Mouse (Mus musculus): ENCODE results near the gene Gm49450. TPM values are rescaled to one million over a fixed set of nuclear protein-coding genes. Genes with fewer than 3 reads are reported as not detected.

Gene Gm49450
- total and polyA plus RNA-seq, 2 experiments from 2014 or later = 1,610 TPM; not detected in 1

GRCm38 (mm10) chr15:98886667-98887387 is 66.5 kb downstream of the Gm49450 start:
- 60% methylated on average over 8 of the region's 8 CpGs for WGBS
- DNase-seq = no peak
- H3K4me3 ChIP-seq (ENCODE audit: low read depth, low read length) = no peak overlapping the region
- no peak for ATAC-seq
- 0 out of 2 replicates have a peak, but pooled peaks cover 6% of the 10 kb centered on the region for H3K27me3 ChIP-seq (ENCODE audit: insufficient read depth, low read length)
- no peak overlapping the region for H3K4me2 ChIP-seq (ENCODE audit: low read depth)
- no peak overlapping the region for H3K27ac ChIP-seq (ENCODE audit: low read depth, low read length)
- no peaks in the 10 kb centered on the region for H3K9me3 ChIP-seq (ENCODE audit: low read length)
- TF ChIP-seq CTCF (IDR thresholded peaks at IDR 0.05; ENCODE audit: low read depth) = no peak
- H3K4me1 ChIP-seq (ENCODE audit: insufficient read depth) = no peaks in the 10 kb centered on the region
- no peak overlapping the region for H3K9ac ChIP-seq
- no peaks in the 10 kb centered on the region for H3K36me3 ChIP-seq (ENCODE audit: insufficient read depth)

- Histone ChIP-seq H3K27me3 (ENCODE audit: insufficient read depth, low read length) (no peaks in the 10 kb centered on the region), H3K4me2 (ENCODE audit: low read depth) (no peak overlapping the region), H3K9ac (no peak overlapping the region), H3K4me1 (ENCODE audit: insufficient read depth) (peaks cover 7% of the 10 kb centered on the region; the same call in 1 of the 2 replicates), H3K4me3 (ENCODE audit: low read depth, low read length) (no peak overlapping the region), H3K36me3 (ENCODE audit: insufficient read depth) (no peaks in the 10 kb centered on the region), H3K9me3 (ENCODE audit: low read length) (no peaks in the 10 kb centered on the region), H3K27ac (ENCODE audit: low read depth, low read length) (no peak overlapping the region)
- ATAC-seq = no peak
- TF ChIP-seq CTCF (IDR thresholded peaks at IDR 0.05; ENCODE audit: low read depth) = no peak
- WGBS = 75% methylated on average over 1 of the region's 1 CpGs
- DNase-seq = no peak
These were observed 69.2 kb downstream of the Gm49450 start for GRCm38 (mm10) chr15:98884106-98884505.

GRCm38 (mm10) chr15:98883661-98884060 is 69.7 kb downstream of the Gm49450 start:
- no peak for DNase-seq
- no peak for TF ChIP-seq CTCF (IDR thresholded peaks at IDR 0.05; ENCODE audit: low read depth)
- Histone ChIP-seq H3K4me3 (ENCODE audit: low read depth, low read length) (no peak overlapping the region), H3K36me3 (ENCODE audit: insufficient read depth) (no peaks in the 10 kb centered on the region), H3K27me3 (ENCODE audit: insufficient read depth, low read length) (no peaks in the 10 kb centered on the region), H3K4me2 (ENCODE audit: low read depth) (no peak overlapping the region), H3K9me3 (ENCODE audit: low read length) (no peaks in the 10 kb centered on the region), H3K27ac (ENCODE audit: low read depth, low read length) (no peak overlapping the region), H3K9ac (no peak overlapping the region), H3K4me1 (ENCODE audit: insufficient read depth) (peaks cover 7% of the 10 kb centered on the region; the same call in 1 of the 2 replicates)
- no peak for ATAC-seq

Other genes starting within 250 kb of the Gm49450 start
- 6.1 and 8.2 TPM in 2 replicates for gene Ccdc65, start 245.3 kb downstream of the Gm49450 start, total RNA-seq (2014; rRNA removed)
- gene Ccdc65, start 245.3 kb downstream of the Gm49450 start, polyA plus RNA-seq (2015; fragmentation: Nextera tagmentation; extraction: Ambion mirVana) = 5.6 and 10.5 TPM in 2 replicates
- gene Fkbp11, start 225.4 kb downstream of the Gm49450 start, total RNA-seq (2014; rRNA removed) = 0.90 and 2.9 TPM in 2 replicates
- 5.2 and 5.3 TPM in 2 replicates for gene Fkbp11, start 225.4 kb downstream of the Gm49450 start, polyA plus RNA-seq (2015; fragmentation: Nextera tagmentation; extraction: Ambion mirVana)
- 99.6 and 116 TPM in 2 replicates for gene Arf3, start 190.3 kb downstream of the Gm49450 start, total RNA-seq (2014; rRNA removed)
- 62.5 and 104 TPM in 2 replicates for gene Arf3, start 190.3 kb downstream of the Gm49450 start, polyA plus RNA-seq (2015; fragmentation: Nextera tagmentation; extraction: Ambion mirVana)
- gene Wnt10b, start 175.4 kb downstream of the Gm49450 start, total RNA-seq (2014; rRNA removed) = 0.31 and 1.1 TPM in 2 replicates
- gene Wnt10b, start 175.4 kb downstream of the Gm49450 start, polyA plus RNA-seq (2015; fragmentation: Nextera tagmentation; extraction: Ambion mirVana) = not detected in 2 replicates
- not detected in 2 replicates for gene Wnt1, start 163.7 kb downstream of the Gm49450 start, total RNA-seq (2014; rRNA removed)
- 0.33 and 0.35 TPM in 2 replicates for gene Wnt1, start 163.7 kb downstream of the Gm49450 start, polyA plus RNA-seq (2015; fragmentation: Nextera tagmentation; extraction: Ambion mirVana)
- 36.3 and 49.6 TPM in 2 replicates for gene Ddn, start 144.1 kb downstream of the Gm49450 start, total RNA-seq (2014; rRNA removed)
- gene Ddn, start 144.1 kb downstream of the Gm49450 start, polyA plus RNA-seq (2015; fragmentation: Nextera tagmentation; extraction: Ambion mirVana) = 2.2 TPM in 2 replicates
- gene Prkag1, start 122.0 kb downstream of the Gm49450 start, total RNA-seq (2014; rRNA removed) = 46.5 and 48.3 TPM in 2 replicates
- 55.0 and 58.4 TPM in 2 replicates for gene Prkag1, start 122.0 kb downstream of the Gm49450 start, polyA plus RNA-seq (2015; fragmentation: Nextera tagmentation; extraction: Ambion mirVana)
- 22.7 and 25.8 TPM in 2 replicates for gene Kmt2d, start 82.3 kb downstream of the Gm49450 start, total RNA-seq (2014; rRNA removed)
- 2.9 and 6.2 TPM in 2 replicates for gene Kmt2d, start 82.3 kb downstream of the Gm49450 start, polyA plus RNA-seq (2015; fragmentation: Nextera tagmentation; extraction: Ambion mirVana)
- gene Rhebl1, start 59.0 kb downstream of the Gm49450 start, total RNA-seq (2014; rRNA removed) = 16.5 and 20.7 TPM in 2 replicates
- gene Rhebl1, start 59.0 kb downstream of the Gm49450 start, polyA plus RNA-seq (2015; fragmentation: Nextera tagmentation; extraction: Ambion mirVana) = 34.1 and 37.5 TPM in 2 replicates
- 0.15 and 0.76 TPM in 2 replicates for gene Dhh, start 55.0 kb downstream of the Gm49450 start, total RNA-seq (2014; rRNA removed)
- gene Dhh, start 55.0 kb downstream of the Gm49450 start, polyA plus RNA-seq (2015; fragmentation: Nextera tagmentation; extraction: Ambion mirVana) = 0.25 and 0.58 TPM in 2 replicates
- gene Lmbr1l, start 35.3 kb downstream of the Gm49450 start, total RNA-seq (2014; rRNA removed) = 44.1 and 59.3 TPM in 2 replicates
- gene Lmbr1l, start 35.3 kb downstream of the Gm49450 start, polyA plus RNA-seq (2015; fragmentation: Nextera tagmentation; extraction: Ambion mirVana) = 20.1 and 22.4 TPM in 2 replicates
- gene Tuba1b, start 19.0 kb downstream of the Gm49450 start, total RNA-seq (2014; rRNA removed) = 1,927 and 1,958 TPM in 2 replicates
- gene Tuba1b, start 19.0 kb downstream of the Gm49450 start, polyA plus RNA-seq (2015; fragmentation: Nextera tagmentation; extraction: Ambion mirVana) = 1,265 and 1,341 TPM in 2 replicates
- 18,820 and 21,160 TPM in 2 replicates for gene Tuba1a, start 152 bp upstream of the Gm49450 start, total RNA-seq (2014; rRNA removed)
- gene Tuba1a, start 152 bp upstream of the Gm49450 start, polyA plus RNA-seq (2015; fragmentation: Nextera tagmentation; extraction: Ambion mirVana) = 18,258 and 23,279 TPM in 2 replicates
- 22.1 and 24.9 TPM in 2 replicates for gene Tuba1c, start 76.3 kb upstream of the Gm49450 start, total RNA-seq (2014; rRNA removed)
- gene Tuba1c, start 76.3 kb upstream of the Gm49450 start, polyA plus RNA-seq (2015; fragmentation: Nextera tagmentation; extraction: Ambion mirVana) = 16.4 and 18.8 TPM in 2 replicates
- 1.7 and 2.3 TPM in 2 replicates for gene Prph, start 101.6 kb upstream of the Gm49450 start, total RNA-seq (2014; rRNA removed)
- gene Prph, start 101.6 kb upstream of the Gm49450 start, polyA plus RNA-seq (2015; fragmentation: Nextera tagmentation; extraction: Ambion mirVana) = 2.3 and 2.4 TPM in 2 replicates
- gene Troap, start 121.0 kb upstream of the Gm49450 start, total RNA-seq (2014; rRNA removed) = 1.5 and 3.9 TPM in 2 replicates
- gene Troap, start 121.0 kb upstream of the Gm49450 start, polyA plus RNA-seq (2015; fragmentation: Nextera tagmentation; extraction: Ambion mirVana) = 2.7 and 3.1 TPM in 2 replicates
- 0.23 and 0.48 TPM in 2 replicates for gene C1ql4, start 134.3 kb upstream of the Gm49450 start, total RNA-seq (2014; rRNA removed)
- 0.40 TPM in 1 of 2 replicates, not detected in the other for gene C1ql4, start 134.3 kb upstream of the Gm49450 start, polyA plus RNA-seq (2015; fragmentation: Nextera tagmentation; extraction: Ambion mirVana)
- 0.38 and 0.71 TPM in 2 replicates for gene Dnajc22, start 139.6 kb upstream of the Gm49450 start, total RNA-seq (2014; rRNA removed)
- 0.15 and 0.51 TPM in 2 replicates for gene Dnajc22, start 139.6 kb upstream of the Gm49450 start, polyA plus RNA-seq (2015; fragmentation: Nextera tagmentation; extraction: Ambion mirVana)
- gene Spats2, start 172.4 kb upstream of the Gm49450 start, total RNA-seq (2014; rRNA removed) = 28.9 and 29.6 TPM in 2 replicates
- 21.8 and 24.4 TPM in 2 replicates for gene Spats2, start 172.4 kb upstream of the Gm49450 start, polyA plus RNA-seq (2015; fragmentation: Nextera tagmentation; extraction: Ambion mirVana)